Mouse (Mus musculus): ENCODE data around the gene Olfr47.

- TF ChIP-seq CTCF (IDR thresholded peaks at IDR 0.05; ENCODE audit: borderline replicate concordance, control insufficient read depth, extremely low read depth, insufficient read depth, low read length, poor library complexity) (no peak), POLR2A (IDR thresholded peaks at IDR 0.05; ENCODE audit: control insufficient read depth, extremely low read depth, insufficient read depth, low read length, poor library complexity) (no peak)
Observed at GRCm38 (mm10) chr6:43274123-43274522, 42.8 kb downstream of the Olfr47 start.

All from thymus, adult 2 months (tissue).